Mouse (Mus musculus): ENCODE results near the gene Zfp335. TPM values are rescaled to one million over a fixed set of nuclear protein-coding genes. Genes with fewer than 3 reads are reported as not detected.
"Not testable (repeated sequence)": the region's sequence is repeated elsewhere in the genome, so short reads cannot be mapped to it uniquely, and the experiment has no call there.

Gene Zfp335
- total and polyA plus RNA-seq, 3 experiments = 8.7 to 48.3 (median 30.6) TPM

DNA sequence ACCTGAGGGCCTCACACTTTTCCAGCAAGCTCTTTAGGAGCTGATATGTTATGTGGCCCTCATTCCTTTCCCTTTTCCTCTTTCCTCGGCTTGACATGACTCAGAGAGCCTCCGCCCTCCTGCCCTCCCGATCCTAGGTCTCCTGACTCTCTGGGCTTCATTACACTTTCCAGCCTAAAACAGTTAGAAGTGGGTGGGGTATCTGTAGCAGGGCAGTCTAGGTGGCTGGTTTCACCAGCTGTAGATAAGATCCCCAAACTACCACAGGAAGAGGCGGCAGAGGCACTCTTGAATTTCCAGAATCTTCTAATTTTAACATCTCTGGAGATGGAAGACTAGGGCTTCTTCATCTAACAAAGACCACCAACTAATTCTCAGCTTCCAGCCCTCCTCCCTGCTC is 47.0 kb downstream of the Zfp335 start:
- ATAC-seq (ENCODE audit: extremely low read depth, insufficient number of reproducible peaks, low FRiP score, poor library complexity, severe bottlenecking) = no peak
- no peak for DNase-seq (ENCODE audit: low spot score)
- H3K4me3 ChIP-seq (ENCODE audit: low read depth, low read length) = no peak overlapping the region
- TF ChIP-seq CTCF (IDR thresholded peaks at IDR 0.05; ENCODE audit: low read depth, low read length) = no peak
- no peak for TF ChIP-seq POLR2AphosphoS5 (IDR thresholded peaks at IDR 0.05; ENCODE audit: insufficient replicate concordance, low read depth, low read length)
- no peak for TF ChIP-seq GATA1 (IDR thresholded peaks at IDR 0.05; ENCODE audit: borderline replicate concordance, low read length)
- no peak for TF ChIP-seq TAL1 (conservative IDR thresholded peaks at IDR 0.05; ENCODE audit: low read depth, low read length)
- no peak for TF ChIP-seq GATA2 (IDR thresholded peaks at IDR 0.05; ENCODE audit: borderline replicate concordance, low read depth, low read length)
- 0 out of 2 replicates have a peak, but pooled peaks cover 5% of the 10 kb centered on the region for H3K4me1 ChIP-seq (ENCODE audit: insufficient read depth, low read depth, low read length)
- no peaks in the 10 kb centered on the region for H3K36me3 ChIP-seq (replicated peaks)
- H3K27me3 ChIP-seq (ENCODE audit: insufficient read depth, low read length) = peaks cover 15% of the 10 kb centered on the region
- peaks cover 4% of the 10 kb centered on the region for H3K9me3 ChIP-seq (replicated peaks)

DNA sequence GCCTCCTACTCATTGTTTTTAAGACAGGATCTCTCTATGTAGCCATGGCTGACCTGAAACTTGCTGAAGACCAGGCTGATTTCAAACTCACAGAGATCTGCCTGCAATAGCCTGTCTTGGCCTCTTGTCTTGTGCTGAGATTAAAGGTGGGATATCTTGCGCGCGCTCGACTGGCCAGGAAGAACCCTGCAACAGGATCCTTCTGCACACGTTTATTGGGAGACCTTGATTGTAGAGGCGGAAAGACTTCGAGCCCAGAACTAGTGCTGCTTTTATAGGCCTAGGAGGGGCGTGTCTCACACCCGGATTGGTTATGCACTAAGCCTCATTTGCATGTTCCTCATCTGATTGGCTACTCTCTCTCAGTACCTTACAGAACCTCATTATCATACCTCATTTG is 48.1 kb downstream of the Zfp335 start:
- H3K36me3 ChIP-seq (replicated peaks); ATAC-seq (ENCODE audit: extremely low read depth, insufficient number of reproducible peaks, low FRiP score, poor library complexity, severe bottlenecking); H3K4me3 ChIP-seq (ENCODE audit: low read depth, low read length); DNase-seq (ENCODE audit: low spot score); H3K9me3 ChIP-seq (replicated peaks); H3K4me1 ChIP-seq (ENCODE audit: insufficient read depth, low read depth, low read length): not testable (repeated sequence)
- H3K27me3 ChIP-seq (ENCODE audit: insufficient read depth, low read length) = peaks cover 23% of the 10 kb centered on the region

DNA sequence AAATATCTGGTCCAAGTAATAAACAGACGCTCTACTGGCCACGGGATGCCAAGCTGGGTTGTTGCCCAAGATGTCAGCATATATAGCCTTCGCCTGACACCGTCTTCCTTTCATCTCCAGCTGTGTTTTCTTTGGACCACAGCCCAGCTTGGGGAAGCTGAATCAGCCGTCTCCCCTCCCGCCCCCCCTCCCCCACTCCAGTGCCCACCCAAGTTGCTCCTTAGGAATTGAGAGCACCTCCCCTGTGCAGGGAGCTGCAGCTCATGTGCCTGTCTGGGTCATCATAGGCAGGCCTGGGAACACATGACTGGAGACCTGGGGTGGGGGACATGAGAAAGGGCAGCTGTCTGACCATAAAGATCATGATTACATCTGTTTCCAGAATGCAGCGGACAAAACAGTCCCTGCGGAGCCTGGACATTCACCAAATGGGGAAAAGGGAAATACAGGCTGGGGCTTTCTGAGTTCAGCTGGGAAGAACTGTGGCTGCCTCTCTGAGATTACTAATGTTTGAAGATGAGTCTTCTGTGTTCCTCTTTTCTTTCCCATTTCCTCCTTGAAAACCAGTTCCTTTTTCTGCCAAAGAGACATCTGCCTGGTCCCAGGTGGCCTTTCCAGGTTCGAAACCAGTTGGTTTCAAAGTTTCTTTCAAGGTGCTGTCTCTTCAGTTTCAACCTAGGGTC is 49.2 kb downstream of the Zfp335 start:
- Histone ChIP-seq H3K9me3 (replicated peaks) (0 out of 2 replicates have a peak, but pooled peaks cover under 1% of the 10 kb centered on the region), H3K27me3 (ENCODE audit: insufficient read depth, low read length) (peaks cover 34% of the 10 kb centered on the region), H3K36me3 (replicated peaks) (no peaks in the 10 kb centered on the region), H3K4me3 (ENCODE audit: low read depth, low read length) (no peak overlapping the region), H3K4me1 (ENCODE audit: insufficient read depth, low read depth, low read length) (peaks cover 6% of the 10 kb centered on the region)
- ATAC-seq (ENCODE audit: extremely low read depth, insufficient number of reproducible peaks, low FRiP score, poor library complexity, severe bottlenecking) = no peak
- DNase-seq (ENCODE audit: low spot score) = no peak
- TF ChIP-seq GATA1 (IDR thresholded peaks at IDR 0.05; ENCODE audit: borderline replicate concordance, low read length) = no peak
- TF ChIP-seq CTCF (IDR thresholded peaks at IDR 0.05; ENCODE audit: low read depth, low read length) = no peak
- TF ChIP-seq GATA2 (IDR thresholded peaks at IDR 0.05; ENCODE audit: borderline replicate concordance, low read depth, low read length) = no peak
- TF ChIP-seq TAL1 (conservative IDR thresholded peaks at IDR 0.05; ENCODE audit: low read depth, low read length) = no peak
- no peak for TF ChIP-seq POLR2AphosphoS5 (IDR thresholded peaks at IDR 0.05; ENCODE audit: insufficient replicate concordance, low read depth, low read length)

DNA sequence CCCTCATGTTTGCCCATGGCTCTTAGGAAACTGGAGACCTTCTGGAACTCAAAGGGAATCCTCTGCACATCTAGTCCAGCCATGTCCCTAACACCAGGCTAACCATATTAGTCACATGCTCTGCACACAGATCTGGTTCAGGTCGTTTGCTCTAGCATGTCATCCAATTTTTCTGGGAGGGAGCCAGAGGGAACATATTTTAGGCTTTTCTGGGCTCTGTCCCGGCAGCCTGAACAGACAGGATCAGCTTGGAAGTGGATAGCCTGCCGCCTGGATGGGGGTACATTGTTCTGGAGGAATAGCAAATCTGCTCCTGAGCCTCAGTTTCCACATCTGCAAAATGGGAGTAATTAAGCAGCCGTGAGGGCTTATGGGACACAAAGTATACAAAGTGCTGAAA is 50.5 kb downstream of the Zfp335 start:
- Histone ChIP-seq H3K27me3 (ENCODE audit: insufficient read depth, low read length) (peaks cover 47% of the 10 kb centered on the region), H3K36me3 (replicated peaks) (no peaks in the 10 kb centered on the region), H3K9me3 (replicated peaks) (0 out of 2 replicates have a peak, but pooled peaks cover 3% of the 10 kb centered on the region), H3K4me3 (ENCODE audit: low read depth, low read length) (no peak overlapping the region), H3K4me1 (ENCODE audit: insufficient read depth, low read depth, low read length) (peaks cover 18% of the 10 kb centered on the region)
- TF ChIP-seq CTCF (IDR thresholded peaks at IDR 0.05; ENCODE audit: low read depth, low read length) (no peak), POLR2AphosphoS5 (IDR thresholded peaks at IDR 0.05; ENCODE audit: insufficient replicate concordance, low read depth, low read length) (no peak), GATA1 (IDR thresholded peaks at IDR 0.05; ENCODE audit: borderline replicate concordance, low read length) (no peak), GATA2 (IDR thresholded peaks at IDR 0.05; ENCODE audit: borderline replicate concordance, low read depth, low read length) (no peak), TAL1 (conservative IDR thresholded peaks at IDR 0.05; ENCODE audit: low read depth, low read length) (no peak)
- no peak for DNase-seq (ENCODE audit: low spot score)
- ATAC-seq (ENCODE audit: extremely low read depth, insufficient number of reproducible peaks, low FRiP score, poor library complexity, severe bottlenecking) = no peak

DNA sequence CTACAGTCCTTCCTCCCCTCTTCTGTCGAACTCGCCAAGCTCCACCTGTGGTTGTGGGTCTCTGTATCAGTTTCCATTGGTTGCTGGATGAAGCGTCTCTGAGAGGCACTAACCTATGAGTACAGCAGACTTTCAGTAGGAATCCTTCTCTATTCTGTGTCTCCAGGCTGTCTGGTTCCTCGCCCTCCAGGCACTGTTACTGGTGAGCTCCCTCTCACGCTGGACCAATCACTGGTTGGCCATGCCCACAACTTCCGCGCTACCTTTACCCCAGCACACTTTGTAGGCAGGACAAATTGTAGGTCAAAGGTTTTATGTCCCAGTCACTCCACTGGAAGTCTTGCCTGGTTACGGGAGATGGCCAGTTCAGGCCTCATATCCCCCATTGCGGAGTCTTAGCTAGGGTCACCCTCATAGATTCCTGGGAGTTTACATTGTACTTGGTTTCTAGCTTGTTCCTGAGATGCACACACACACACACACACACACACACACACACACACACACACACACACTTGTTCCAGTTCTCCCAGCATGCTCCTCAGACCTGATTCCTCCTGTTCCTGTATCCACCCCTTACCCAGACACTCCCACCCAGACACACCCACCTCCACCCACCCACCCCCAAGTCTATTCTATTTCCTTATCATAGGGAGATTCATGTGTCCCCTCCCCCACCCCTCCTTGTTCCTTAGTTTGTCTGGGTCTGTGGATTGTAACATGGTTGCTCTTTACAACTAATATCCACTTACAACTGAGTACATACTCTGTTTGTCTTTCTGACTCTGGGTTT is 51.7 kb downstream of the Zfp335 start:
- H3K4me1 ChIP-seq (ENCODE audit: insufficient read depth, low read depth, low read length) = peaks cover 18% of the 10 kb centered on the region
- H3K36me3 ChIP-seq (replicated peaks) = no peaks in the 10 kb centered on the region
- no peak for DNase-seq (ENCODE audit: low spot score)
- 0 out of 2 replicates have a peak, but pooled peaks cover 3% of the 10 kb centered on the region for H3K9me3 ChIP-seq (replicated peaks)
- TF ChIP-seq GATA2 (IDR thresholded peaks at IDR 0.05; ENCODE audit: borderline replicate concordance, low read depth, low read length) (no peak), POLR2AphosphoS5 (IDR thresholded peaks at IDR 0.05; ENCODE audit: insufficient replicate concordance, low read depth, low read length) (no peak), CTCF (IDR thresholded peaks at IDR 0.05; ENCODE audit: low read depth, low read length) (no peak), GATA1 (IDR thresholded peaks at IDR 0.05; ENCODE audit: borderline replicate concordance, low read length) (no peak), TAL1 (conservative IDR thresholded peaks at IDR 0.05; ENCODE audit: low read depth, low read length) (no peak)
- no peak overlapping the region for H3K4me3 ChIP-seq (ENCODE audit: low read depth, low read length)
- peaks cover 48% of the 10 kb centered on the region for H3K27me3 ChIP-seq (ENCODE audit: insufficient read depth, low read length)
- ATAC-seq (ENCODE audit: extremely low read depth, insufficient number of reproducible peaks, low FRiP score, poor library complexity, severe bottlenecking) = no peak

DNA sequence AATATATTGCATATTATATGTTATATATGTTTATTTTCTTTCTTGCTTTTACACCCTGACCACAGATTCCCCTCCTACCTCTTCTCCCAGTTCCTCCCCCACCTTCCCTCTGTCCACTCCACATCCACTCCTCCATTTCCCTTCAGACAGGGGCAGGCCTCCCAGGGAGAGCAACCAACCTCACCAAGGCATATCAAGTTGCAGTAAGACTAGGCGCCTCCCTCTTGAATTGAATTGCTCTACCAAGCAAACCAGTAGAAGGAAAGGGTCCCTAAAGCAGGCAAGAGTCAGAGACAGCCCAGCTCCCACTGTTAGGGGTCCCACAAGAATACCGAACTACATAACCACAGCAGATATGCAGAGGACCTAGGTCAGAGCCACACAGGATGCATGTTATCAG is 52.4 kb downstream of the Zfp335 start:
- ATAC-seq (ENCODE audit: extremely low read depth, insufficient number of reproducible peaks, low FRiP score, poor library complexity, severe bottlenecking) = no peak
- no peak for DNase-seq (ENCODE audit: low spot score)
- peaks cover 14% of the 10 kb centered on the region for H3K4me1 ChIP-seq (ENCODE audit: insufficient read depth, low read depth, low read length)
- H3K9me3 ChIP-seq (replicated peaks) = 0 out of 2 replicates have a peak, but pooled peaks cover 3% of the 10 kb centered on the region
- H3K27me3 ChIP-seq (ENCODE audit: insufficient read depth, low read length) = peaks cover 54% of the 10 kb centered on the region
- no peak for TF ChIP-seq CTCF (IDR thresholded peaks at IDR 0.05; ENCODE audit: low read depth, low read length)
- no peak for TF ChIP-seq GATA1 (IDR thresholded peaks at IDR 0.05; ENCODE audit: borderline replicate concordance, low read length)
- no peak for TF ChIP-seq POLR2AphosphoS5 (IDR thresholded peaks at IDR 0.05; ENCODE audit: insufficient replicate concordance, low read depth, low read length)
- no peak for TF ChIP-seq GATA2 (IDR thresholded peaks at IDR 0.05; ENCODE audit: borderline replicate concordance, low read depth, low read length)
- TF ChIP-seq TAL1 (conservative IDR thresholded peaks at IDR 0.05; ENCODE audit: low read depth, low read length) = no peak
- no peak overlapping the region for H3K4me3 ChIP-seq (ENCODE audit: low read depth, low read length)
- H3K36me3 ChIP-seq (replicated peaks) = no peaks in the 10 kb centered on the region
